10 mouse cellular contexts compared by ENCODE assay signal in genomic region chr1:132137935-132138575, GRCm38 (mm10). TPM values are rescaled to one million over a fixed set of nuclear protein-coding genes. Genes with fewer than 3 reads are reported as not detected.
DNase-seq lines count a peak whose midpoint lies in the region; ATAC-seq and TF ChIP-seq lines count a peak whose summit lies in the region.
"Had no signal": no experiment of that assay in that cellular context is flagged by ENCODE, and none has a peak within 500 bp of the region (broad histone marks: within the 10 kb centered on the region; RNA-seq: fewer than 3 reads in every experiment).

No protein-coding gene starts in this region.

- ATAC-seq in intestine, embryonic 16.5 days: peak; percentile 7; the same call in 1 of the 2 replicates
- no peak for ATAC-seq in forebrain, embryonic 11.5 days (replicated peaks; ENCODE audit: low FRiP score)

- peak overlapping the region; percentile 42; the same call in 1 of the 2 replicates for H3K27ac ChIP-seq in left cerebral cortex, adult 2 months
- H3K27ac ChIP-seq in brown adipose tissue, adult 24 weeks (replicated peaks; ENCODE audit: low read depth, low read length): peak overlapping the region; percentile 64
- peak overlapping the region; percentile 80; the same call in 1 of the 2 replicates for H3K27ac ChIP-seq in intestine, embryonic 16.5 days (ENCODE audit: low read length)
- no peak overlapping the region for H3K27ac ChIP-seq in forebrain, embryonic 11.5 days (ENCODE audit: low read depth, low read length)

- TF ChIP-seq CTCF in left cerebral cortex, adult 2 months (IDR thresholded peaks at IDR 0.05): no peak

- no peaks in the 10 kb centered on the region for H3K27me3 ChIP-seq in intestine, embryonic 16.5 days (replicated peaks; ENCODE audit: control insufficient read depth, insufficient read depth, low read length)
- H3K27me3 ChIP-seq in forebrain, embryonic 11.5 days (ENCODE audit: control insufficient read depth, insufficient read depth, low read length): peaks cover 10% of the 10 kb centered on the region

- H3K4me2 ChIP-seq in intestine, embryonic 16.5 days (ENCODE audit: low read depth, low read length): peak overlapping the region; percentile 93
- H3K4me2 ChIP-seq in forebrain, embryonic 11.5 days (ENCODE audit: low read depth, low read length, severe bottlenecking): no peak overlapping the region

- WGBS in intestine, embryonic 16.5 days: 55% methylated on average over 9 of the region's 9 CpGs
- 67% methylated on average over 9 of the region's 9 CpGs for WGBS in forebrain, embryonic 11.5 days

- peaks cover under 1% of the 10 kb centered on the region; the same call in 1 of the 2 replicates for H3K4me1 ChIP-seq in brown adipose tissue, adult 24 weeks (ENCODE audit: control insufficient read depth, insufficient read depth, insufficient read length, low read length)
- peaks cover 21% of the 10 kb centered on the region for H3K4me1 ChIP-seq in intestine, embryonic 16.5 days (ENCODE audit: control insufficient read depth, insufficient read depth, low read length)
- peaks cover 3% of the 10 kb centered on the region; the same call in 1 of the 2 replicates for H3K4me1 ChIP-seq in forebrain, embryonic 11.5 days (replicated peaks; ENCODE audit: control insufficient read depth, insufficient read depth, low read length)

- intact Hi-C loops in left cerebral cortex, adult 2 months (cut with DNase I): no loop called here
- intact Hi-C loops in left cerebral cortex, postnatal 36 days (cut with DNase I): no loop called here

- no peak for DNase-seq in left cerebral cortex, adult 2 months (ENCODE audit: extremely low spot score in 1 of 2, low spot score in 2 of 2)
- DNase-seq in left cerebral cortex, postnatal 36 days (ENCODE audit: low spot score in 2 of 2): no peak
- DNase-seq in lung, postnatal 10 days: peak; percentile 53
- DNase-seq in forebrain, embryonic 11.5 days (ENCODE audit: low spot score): no peak
- no peak for DNase-seq in cerebellum, adult 11-12 months
- no peak for DNase-seq in right cerebral cortex, postnatal 10 days (ENCODE audit: low spot score in 2 of 2)
- DNase-seq: spleen, adult 18-20 months had no signal

- no peaks in the 10 kb centered on the region for H3K9me3 ChIP-seq in intestine, embryonic 16.5 days (ENCODE audit: control insufficient read depth, low read length)
- H3K9me3 ChIP-seq in forebrain, embryonic 11.5 days (ENCODE audit: control insufficient read depth, low read length): no peaks in the 10 kb centered on the region

- H3K4me3 ChIP-seq in left cerebral cortex, adult 2 months: peak overlapping the region; percentile 75
- peak overlapping the region; percentile 62 for H3K4me3 ChIP-seq in brown adipose tissue, adult 24 weeks (ENCODE audit: insufficient read depth, low read depth, low read length)
- peak overlapping the region; percentile 75 for H3K4me3 ChIP-seq in intestine, embryonic 16.5 days (ENCODE audit: low read length)
- H3K4me3 ChIP-seq in forebrain, embryonic 11.5 days (ENCODE audit: low read depth, low read length): no peak overlapping the region

- peak overlapping the region; percentile 82 for H3K9ac ChIP-seq in intestine, embryonic 16.5 days (ENCODE audit: low read depth, low read length)
- H3K9ac ChIP-seq in forebrain, embryonic 11.5 days (ENCODE audit: low read length): no peak overlapping the region; the same call in 1 of the 2 replicates

- H3K36me3 ChIP-seq in intestine, embryonic 16.5 days (ENCODE audit: control insufficient read depth, insufficient read depth, low read length): no peaks in the 10 kb centered on the region
- no peaks in the 10 kb centered on the region for H3K36me3 ChIP-seq in forebrain, embryonic 11.5 days (ENCODE audit: control insufficient read depth, insufficient read depth, low read length)

RNA-seq across cellular contexts. Expression of gene Cdk18, which starts 1.4 kb away (rescaled TPM):
- 10 to 100 TPM; 27.9 to 33.2 TPM for total RNA-seq in left cerebral cortex, adult 2 months (2021)
- 10 to 100 TPM; 29.6 to 31.5 TPM for total RNA-seq in left cerebral cortex, postnatal 36 days (2021)
- polyA plus RNA-seq in brown adipose tissue, adult 24 weeks (2012; ENCODE audit: insufficient read depth, insufficient read length, missing spikeins): 1.7 and 2.8 TPM in 2 replicates
- 16.9 and 20.2 TPM in 2 replicates for polyA plus RNA-seq in intestine, embryonic 16.5 days (2015; fragmentation: Nextera tagmentation; extraction: Ambion mirVana)
- 0.35 and 0.96 TPM in 2 replicates for polyA plus RNA-seq in forebrain, embryonic 11.5 days (2014; fragmentation: Nextera tagmentation; extraction: Ambion mirVana)

RNA-seq across cellular contexts. Expression of gene Lemd1, which starts 53.2 kb away (rescaled TPM):
- 1 to 10 TPM; 3.9 to 6.8 TPM for total RNA-seq in left cerebral cortex, adult 2 months (2021)
- 1 to 10 TPM; 6.3 to 6.4 TPM for total RNA-seq in left cerebral cortex, postnatal 36 days (2021)
- not detected in 2 replicates for polyA plus RNA-seq in brown adipose tissue, adult 24 weeks (2012; ENCODE audit: insufficient read depth, insufficient read length, missing spikeins)
- not detected in 2 replicates for polyA plus RNA-seq in intestine, embryonic 16.5 days (2015; fragmentation: Nextera tagmentation; extraction: Ambion mirVana)
- polyA plus RNA-seq in forebrain, embryonic 11.5 days (2014; fragmentation: Nextera tagmentation; extraction: Ambion mirVana): 8.1 and 12.1 TPM in 2 replicates
- total RNA-seq: megakaryocyte progenitor cell, adult 5-6 weeks had no signal

RNA-seq across cellular contexts. Expression of gene AC124108.1, which starts 53.2 kb away (rescaled TPM):
- 1 to 10 TPM; 4.3 to 6.1 TPM for total RNA-seq in left cerebral cortex, adult 2 months (2021)
- total RNA-seq in left cerebral cortex, postnatal 36 days (2021): 1 to 10 TPM; 5.4 to 6.2 TPM
- not detected in 2 replicates for polyA plus RNA-seq in brown adipose tissue, adult 24 weeks (2012; ENCODE audit: insufficient read depth, insufficient read length, missing spikeins)
- polyA plus RNA-seq in intestine, embryonic 16.5 days (2015; fragmentation: Nextera tagmentation; extraction: Ambion mirVana): 0.04 and 0.07 TPM in 2 replicates
- 4.7 and 5.6 TPM in 2 replicates for polyA plus RNA-seq in forebrain, embryonic 11.5 days (2014; fragmentation: Nextera tagmentation; extraction: Ambion mirVana)
- total RNA-seq: megakaryocyte progenitor cell, adult 5-6 weeks had no signal
